Mouse (Mus musculus) neural tube, embryonic 10.5 days (tissue): ENCODE measurements at regions not wholly inside any gene's neighbourhood (a gene's known extent, or its start where the extent isn't known, plus 50 kb on each side); places are given as distances from the start of the nearest gene placed in this dataset.

Source experiments
- DNase-seq: peaks from one replicate; pipeline ENCODE4 v3.0.0-alpha.2; 2017; ENCODE audit warnings: low spot score; ENCODE audit errors: extremely low spot score

GRCm38 (mm10) chr19:6684921-6685320, 142.1 kb upstream of the Slc22a12 start:
- DNase-seq, result no peak

- peak; percentile 27 for DNase-seq
Measured at GRCm38 (mm10) chr19:6679392-6680307, 136.8 kb upstream of the Slc22a12 start.

GRCm38 (mm10) chr19:6677511-6677910, 134.7 kb upstream of the Slc22a12 start:
- no peak for DNase-seq

- DNase-seq, result no peak
Measured at GRCm38 (mm10) chr19:6675586-6675985, 132.8 kb upstream of the Slc22a12 start.

GRCm38 (mm10) chr19:6671696-6672095, 128.9 kb upstream of the Slc22a12 start:
- no peak for DNase-seq

GRCm38 (mm10) chr19:6669881-6670280, 127.0 kb upstream of the Slc22a12 start:
- DNase-seq, result no peak

GRCm38 (mm10) chr19:6668545-6668944, 125.7 kb upstream of the Slc22a12 start:
- no peak for DNase-seq

- DNase-seq, result no peak
Measured at GRCm38 (mm10) chr19:6666187-6666722, 123.4 kb upstream of the Slc22a12 start.

- no peak for DNase-seq
Measured at GRCm38 (mm10) chr19:6665264-6666054, 122.6 kb upstream of the Slc22a12 start.

GRCm38 (mm10) chr19:6664311-6664952, 121.6 kb upstream of the Slc22a12 start:
- DNase-seq, result no peak

GRCm38 (mm10) chr19:6663391-6663790, 120.6 kb upstream of the Slc22a12 start:
- peak; percentile 84 for DNase-seq

- DNase-seq, result no peak
Measured at GRCm38 (mm10) chr19:6662346-6662939, 119.6 kb upstream of the Slc22a12 start.

- no peak for DNase-seq
Measured at GRCm38 (mm10) chr19:6661508-6661871, 118.7 kb upstream of the Slc22a12 start.

GRCm38 (mm10) chr19:6660723-6661507, 118.1 kb upstream of the Slc22a12 start:
- DNase-seq, result no peak

GRCm38 (mm10) chr19:6660157-6660556, 117.3 kb upstream of the Slc22a12 start:
- no peak for DNase-seq

GRCm38 (mm10) chr19:6654550-6654949, 111.7 kb upstream of the Slc22a12 start:
- DNase-seq, result no peak

- no peak for DNase-seq
Measured at GRCm38 (mm10) chr19:6652775-6653174, 109.9 kb upstream of the Slc22a12 start.

- DNase-seq, result no peak
Measured at GRCm38 (mm10) chr19:6651192-6651591, 108.4 kb upstream of the Slc22a12 start.

GRCm38 (mm10) chr19:6649885-6650284, 107.1 kb upstream of the Slc22a12 start:
- no peak for DNase-seq

GRCm38 (mm10) chr19:6647686-6648085, 104.9 kb upstream of the Slc22a12 start:
- DNase-seq, result no peak
